Mouse (Mus musculus) layer of hippocampus, adult 9-10 months (tissue): ENCODE results near the gene Faf1.

ENCODE experiments used
- DNase-seq: peaks from one replicate; pipeline ENCODE4 v3.0.0; 2022; ENCODE audit warnings: low spot score

The Faf1 gene

GRCm38 (mm10) chr4:109904487-109904886 lies 228.1 kb downstream of the Faf1 start:
- no peak for DNase-seq

DNA sequence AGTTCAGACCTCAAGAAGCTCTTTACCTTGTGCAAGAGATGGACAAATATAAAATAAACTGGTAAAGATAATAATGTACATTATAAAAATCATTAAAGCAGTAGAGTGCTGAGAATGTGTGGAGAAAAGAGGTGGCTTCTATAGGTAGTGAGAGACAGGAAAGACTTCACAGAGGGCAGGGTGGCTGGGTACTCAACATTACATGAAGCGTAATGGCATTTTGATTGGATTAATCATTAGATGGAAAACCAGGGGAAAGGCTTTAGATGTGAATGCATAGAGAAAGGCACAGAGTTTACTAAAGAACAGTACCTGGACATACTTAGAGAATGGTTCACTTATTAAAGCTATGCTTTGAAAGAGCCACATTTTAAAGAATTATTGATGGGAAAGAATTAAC lies 252.7 kb downstream of the Faf1 start:
- no peak for DNase-seq

DNA sequence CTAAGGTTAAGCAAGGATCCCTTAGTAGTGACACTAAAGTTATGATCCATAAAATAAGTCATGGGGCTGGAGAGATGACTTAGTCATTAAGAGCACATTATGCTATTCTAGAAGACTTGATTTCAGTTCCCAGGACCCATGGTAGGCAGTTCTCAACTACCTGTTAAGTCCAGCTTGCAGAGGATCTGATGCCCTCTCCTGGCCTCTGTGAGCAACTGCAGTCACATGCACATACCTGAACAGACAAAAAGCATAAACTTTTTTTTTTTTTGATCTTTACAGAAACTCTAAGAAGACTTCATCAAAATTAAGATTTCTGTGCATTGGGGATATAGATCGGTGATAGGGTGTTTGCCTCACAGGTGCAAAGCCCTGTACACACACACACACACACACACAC lies 254.1 kb downstream of the Faf1 start:
- DNase-seq = no peak

- no peak for DNase-seq
Measured at GRCm38 (mm10) chr4:109930935-109931334, 254.5 kb downstream of the Faf1 start.

- DNase-seq = no peak
Measured at GRCm38 (mm10) chr4:109936557-109936956, 260.2 kb downstream of the Faf1 start.

- DNase-seq = no peak
Measured at GRCm38 (mm10) chr4:109939291-109939690, 262.9 kb downstream of the Faf1 start.

- no peak for DNase-seq
Measured at GRCm38 (mm10) chr4:109945554-109945953, 269.2 kb downstream of the Faf1 start.

- no peak for DNase-seq
Measured at GRCm38 (mm10) chr4:109949307-109949706, 272.9 kb downstream of the Faf1 start.

DNA sequence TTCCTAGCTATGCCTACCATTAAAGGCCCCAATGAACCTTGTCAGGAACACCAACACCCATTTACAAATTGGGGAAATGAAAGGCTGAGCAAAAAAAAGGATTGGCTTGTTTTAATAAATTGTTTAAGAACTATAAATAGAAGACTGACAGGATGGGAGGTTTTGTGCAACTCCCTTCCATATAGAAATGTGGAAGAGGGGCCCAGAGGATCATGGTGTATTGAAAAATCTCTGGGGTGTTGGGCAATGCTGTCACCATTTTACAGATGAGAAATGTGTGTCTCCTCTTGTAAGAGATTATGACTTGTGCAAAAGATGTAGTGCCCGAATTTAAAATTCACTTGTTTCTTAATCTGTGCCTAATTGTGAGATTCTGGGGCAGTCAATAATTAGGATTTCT lies 277.1 kb downstream of the Faf1 start:
- no peak for DNase-seq

DNA sequence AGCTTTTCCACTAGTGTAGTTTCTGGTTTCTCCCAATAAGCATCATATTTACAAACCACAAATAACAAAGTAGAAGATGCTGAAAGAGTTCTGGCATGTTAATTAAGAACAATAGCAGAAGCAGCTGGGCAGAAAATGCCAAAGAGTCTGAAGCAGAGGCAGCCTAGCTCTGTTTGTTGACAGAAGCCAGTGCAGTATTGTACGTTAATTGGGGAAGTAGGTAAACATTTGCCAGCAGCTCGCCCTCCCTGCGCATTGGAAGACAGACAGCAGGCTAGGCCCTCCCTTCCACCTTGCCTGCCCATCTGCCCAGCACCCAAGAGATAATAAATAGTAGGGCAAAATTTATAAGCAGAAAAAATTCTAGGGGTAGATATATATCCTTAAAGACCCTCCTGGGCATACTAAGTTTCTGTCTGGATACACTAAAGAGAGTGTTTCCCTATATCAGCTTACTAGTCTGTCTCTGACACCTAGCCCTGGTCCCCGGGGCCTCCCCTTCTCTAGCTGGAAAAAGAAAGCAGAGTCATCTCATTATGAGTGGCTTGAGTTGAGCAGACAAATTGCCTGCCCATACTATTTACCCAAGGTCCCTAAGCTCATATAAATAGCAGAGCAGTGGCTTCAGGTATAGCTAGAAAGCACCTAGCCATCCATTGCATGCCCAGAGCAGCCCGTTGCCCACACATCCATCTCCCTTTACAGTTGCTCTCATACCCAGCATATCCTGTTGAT lies 284.0 kb downstream of the Faf1 start:
- DNase-seq = no peak

GRCm38 (mm10) chr4:109963570-109964279 lies 287.3 kb downstream of the Faf1 start:
- DNase-seq = no peak

DNA sequence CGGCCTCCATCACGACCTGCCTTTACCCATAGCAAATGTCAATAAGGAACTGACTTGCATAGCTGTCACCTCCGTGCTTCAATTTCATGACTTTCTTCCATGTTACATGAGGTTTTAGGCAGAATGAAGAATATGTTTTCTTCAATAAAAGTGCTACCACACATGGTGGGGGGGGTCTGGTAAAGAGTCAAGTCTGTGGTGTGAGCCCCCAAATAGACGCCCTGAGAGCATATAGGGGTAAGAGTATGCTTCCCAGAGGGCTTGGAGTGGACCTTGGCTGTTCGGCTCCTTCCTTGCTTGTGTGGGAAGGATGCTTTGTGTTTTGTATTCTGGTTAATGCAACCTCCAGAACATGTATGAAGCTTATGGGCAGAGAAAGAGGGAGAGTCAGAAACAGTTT lies 293.2 kb downstream of the Faf1 start:
- no peak for DNase-seq

- DNase-seq = no peak
Measured at GRCm38 (mm10) chr4:109973991-109974654, 297.7 kb downstream of the Faf1 start.

DNA sequence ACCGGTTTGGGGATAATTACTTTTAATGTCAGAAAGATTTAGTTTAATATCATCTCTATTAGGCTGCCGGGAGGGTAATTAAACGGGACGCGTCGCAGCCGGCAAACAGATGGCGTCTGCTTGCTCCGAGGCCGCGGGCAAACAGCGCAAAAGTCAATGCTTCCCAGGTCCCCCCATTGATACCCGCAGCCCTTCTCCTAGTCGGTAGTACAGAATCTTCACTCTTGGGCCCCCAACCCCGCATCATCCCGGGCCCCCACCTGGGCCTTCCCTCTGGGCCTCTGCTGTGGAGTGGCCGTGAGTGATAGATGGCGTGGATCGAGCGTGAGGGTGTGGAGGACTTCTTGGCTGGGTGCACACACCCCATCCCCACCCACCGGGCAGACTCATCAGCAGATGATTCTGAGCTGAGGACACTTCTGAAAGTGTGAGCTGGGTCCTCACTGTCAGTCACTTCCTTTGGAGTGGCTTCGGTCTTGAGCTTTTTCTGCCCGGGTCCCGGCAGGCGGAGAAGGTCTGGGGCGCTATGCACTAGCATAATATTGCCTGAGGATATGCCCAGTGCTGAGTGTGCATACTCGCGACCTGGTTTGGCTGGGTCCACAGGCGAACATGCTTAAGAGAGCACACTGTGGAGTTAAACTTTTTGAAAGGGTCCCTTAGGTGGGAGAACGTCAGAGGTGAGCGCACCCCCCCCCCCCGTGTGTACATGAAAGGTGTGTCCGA lies 298.4 kb downstream of the Faf1 start:
- DNase-seq = no peak

DNA sequence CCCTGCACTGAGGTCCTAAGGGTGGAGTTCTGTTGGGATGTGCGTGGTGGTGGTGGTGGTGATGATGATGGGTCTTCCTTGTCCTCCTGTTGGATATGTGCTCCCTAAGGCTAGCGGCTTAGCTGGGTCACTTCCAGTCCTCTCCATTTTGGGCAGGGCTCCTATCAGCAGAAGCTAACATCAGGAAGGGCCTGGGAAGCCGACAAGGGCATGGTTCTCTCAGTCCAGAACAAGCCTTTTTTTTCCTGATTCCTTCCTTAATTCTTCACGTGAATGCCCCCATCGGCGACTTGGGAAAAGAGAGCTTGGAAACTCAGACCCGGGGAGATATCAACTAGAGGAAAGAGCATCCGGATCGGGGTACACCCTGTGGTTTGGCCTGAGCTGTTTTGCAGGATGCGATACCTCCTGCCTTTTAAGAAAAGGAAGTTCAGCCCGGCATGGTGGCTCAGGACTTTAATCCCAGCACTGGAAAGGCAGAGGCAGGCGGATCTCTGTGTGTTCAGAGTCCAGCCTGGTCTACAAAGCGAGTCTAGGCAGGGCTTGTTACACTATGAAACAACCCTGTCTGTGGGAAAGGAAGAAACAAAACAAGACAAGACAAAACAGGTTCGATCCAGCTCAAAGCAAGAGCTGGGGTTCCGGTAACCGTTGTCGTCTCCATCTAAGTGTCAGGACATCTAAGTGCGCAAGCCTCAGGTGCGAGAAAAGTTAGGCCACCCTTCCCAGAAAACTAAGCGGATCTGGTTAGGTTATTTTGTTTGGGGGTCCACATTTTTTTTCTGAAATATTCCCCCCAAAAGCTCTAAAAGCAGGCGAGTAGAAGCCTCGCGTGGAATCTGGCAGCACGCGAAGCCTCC lies 299.2 kb downstream of the Faf1 start:
- no peak for DNase-seq

DNA sequence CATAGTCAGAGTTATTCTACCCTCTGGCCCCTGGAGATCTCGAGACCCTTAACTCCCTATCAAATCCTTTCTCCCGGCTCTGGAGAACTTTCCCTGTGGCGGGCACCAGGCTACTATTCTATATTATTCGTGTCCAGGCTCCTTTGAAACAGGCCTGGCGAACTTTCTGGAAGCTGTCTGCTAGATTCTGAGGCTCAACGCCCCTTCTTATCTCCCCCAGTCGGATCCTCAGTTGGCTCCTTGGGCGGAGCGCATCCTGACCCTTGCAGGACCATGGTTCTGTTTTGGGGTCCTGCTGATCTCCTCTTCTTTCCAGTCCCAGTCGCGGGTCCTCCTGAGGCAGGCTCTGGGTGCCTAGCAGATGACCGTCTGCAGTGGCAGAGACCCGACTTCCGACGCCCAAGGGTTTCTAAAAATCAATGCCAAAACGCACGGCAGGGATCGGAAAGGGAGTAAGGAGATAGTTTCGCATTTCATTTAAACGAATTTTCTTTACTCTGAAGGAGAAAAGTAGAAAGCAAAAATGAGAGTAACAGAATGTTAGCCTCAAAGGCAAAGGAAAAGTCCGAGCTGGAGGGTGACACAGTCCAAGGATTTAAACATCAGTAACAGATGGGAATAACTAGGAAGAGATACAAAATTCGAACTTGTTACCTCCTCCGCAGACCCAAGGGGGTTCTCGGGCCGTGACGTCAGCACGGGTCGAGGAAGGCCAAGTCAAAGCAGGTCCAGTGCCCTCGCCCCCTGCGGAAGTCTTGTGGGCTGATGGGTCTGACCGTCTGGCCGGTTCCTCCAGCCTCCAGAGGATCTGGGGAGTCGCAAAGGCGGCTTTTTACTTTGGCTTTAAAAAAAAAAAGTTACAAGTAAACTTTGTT lies 300.1 kb downstream of the Faf1 start:
- DNase-seq = no peak

DNA sequence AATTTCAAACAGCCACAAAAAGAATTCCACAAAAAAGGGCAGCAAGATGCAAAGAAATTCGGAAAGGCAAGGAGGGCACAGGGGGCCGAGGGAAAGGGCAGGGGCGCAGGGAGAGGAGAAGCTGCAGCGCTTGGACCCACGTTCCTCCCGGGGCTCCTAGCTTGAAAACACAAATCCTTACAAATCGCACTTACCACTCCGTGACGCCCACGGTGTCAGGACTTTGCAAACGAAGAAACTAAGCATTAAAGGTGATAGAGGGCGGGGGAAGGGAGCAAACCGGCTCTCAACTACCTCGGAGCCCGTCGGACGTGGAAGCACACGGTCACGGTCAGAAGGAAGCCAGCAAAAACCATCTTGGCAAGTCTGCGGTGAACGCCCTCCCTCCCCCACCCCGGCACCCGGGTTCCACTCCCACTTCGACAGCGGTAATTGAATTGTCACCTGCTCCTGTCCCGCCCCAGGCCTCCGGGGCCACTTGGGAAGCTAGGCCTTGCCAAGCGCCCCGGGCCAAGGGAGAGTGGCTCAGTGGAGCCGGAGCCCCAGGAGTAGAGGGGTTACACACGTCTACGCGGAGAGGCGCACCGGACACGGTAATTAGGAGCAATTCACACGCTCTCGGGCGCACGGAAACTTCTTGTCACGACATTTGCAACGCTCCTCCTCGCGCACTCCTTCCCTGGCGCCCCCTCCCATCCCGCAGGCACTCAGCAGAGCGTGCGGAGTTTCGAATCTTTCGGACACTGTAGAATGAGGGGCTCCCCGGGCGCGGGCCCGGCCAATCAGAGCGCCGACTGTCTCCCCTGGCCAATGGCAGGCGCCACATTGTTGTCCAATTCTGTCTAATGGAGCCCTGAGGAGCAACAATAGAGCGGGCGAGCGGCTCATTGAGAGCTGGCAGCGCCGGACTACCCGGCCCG lies 301.0 kb downstream of the Faf1 start, which contains the start of gene Dmrta2:
Dmrta2 (plus strand) TSS at position 906 of the 920 bp plus-strand sequence.
- DNase-seq = no peak

GRCm38 (mm10) chr4:109978068-109978857 lies 301.9 kb downstream of the Faf1 start:
- DNase-seq = no peak
